Mouse (Mus musculus) R1 (cell line): ENCODE results near the gene Unc13c.

Experiments
- DNase-seq: peaks from one replicate; pipeline ENCODE4 v3.0.0-alpha.2; 2018; ENCODE audit warnings: low read depth, low spot score

Unc13c gene

DNA sequence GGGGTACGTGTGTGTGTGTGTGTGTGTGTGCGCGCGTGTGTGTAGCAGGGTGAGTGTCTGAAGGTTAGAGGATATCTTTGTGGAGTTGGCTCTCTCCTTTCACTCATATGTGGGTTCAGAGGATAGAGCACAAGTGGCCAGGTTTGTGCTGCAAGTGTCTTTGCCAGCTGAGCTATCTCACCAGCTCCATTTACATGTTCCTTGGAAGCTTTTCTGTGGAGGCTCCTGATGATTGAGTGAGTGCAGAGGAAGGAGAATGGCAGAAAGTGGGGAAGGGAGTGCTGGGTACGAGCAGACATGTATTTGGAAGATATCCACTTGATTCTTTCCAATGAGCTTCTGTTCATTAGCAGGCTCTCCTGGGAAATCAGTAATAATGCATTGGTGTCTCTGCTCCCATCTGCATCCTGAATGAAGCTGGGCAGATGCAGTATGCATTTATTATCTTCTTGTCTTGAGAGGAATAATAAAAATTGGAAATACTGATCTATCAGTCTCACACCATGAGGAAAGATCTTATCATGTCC is 86.3 kb downstream of the Unc13c start:
- no peak for DNase-seq

DNA sequence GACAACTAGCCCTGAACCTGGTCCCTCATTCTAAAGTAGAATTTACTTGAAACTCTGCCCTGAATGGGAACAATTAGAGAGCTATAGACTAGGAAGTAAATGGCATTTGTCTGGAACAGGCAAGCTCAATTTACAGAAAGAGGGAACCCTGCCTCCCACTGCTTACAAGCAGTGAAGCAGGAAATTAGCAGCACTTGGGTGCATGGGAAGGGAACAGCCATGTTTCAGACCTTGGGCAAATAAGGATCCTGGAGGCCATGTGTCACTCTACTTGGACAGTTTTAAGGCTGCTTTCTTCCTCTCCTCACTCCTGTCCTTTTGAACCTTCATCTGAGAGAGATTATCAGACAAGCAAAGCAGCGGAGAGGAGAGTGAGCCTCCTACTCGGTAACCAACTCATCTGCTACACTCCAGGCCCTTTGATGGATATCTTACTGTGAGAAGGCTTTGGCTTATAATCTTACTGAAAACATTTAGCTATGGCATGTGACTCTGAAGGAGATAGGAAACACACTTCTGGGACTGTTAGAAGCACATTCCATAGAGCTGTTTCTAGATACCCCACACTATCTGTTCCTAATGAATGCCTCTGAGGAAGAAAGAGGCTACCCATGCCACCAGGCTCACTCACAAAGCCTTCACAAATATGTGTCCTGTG is 101.2 kb downstream of the Unc13c start:
- no peak for DNase-seq

DNA sequence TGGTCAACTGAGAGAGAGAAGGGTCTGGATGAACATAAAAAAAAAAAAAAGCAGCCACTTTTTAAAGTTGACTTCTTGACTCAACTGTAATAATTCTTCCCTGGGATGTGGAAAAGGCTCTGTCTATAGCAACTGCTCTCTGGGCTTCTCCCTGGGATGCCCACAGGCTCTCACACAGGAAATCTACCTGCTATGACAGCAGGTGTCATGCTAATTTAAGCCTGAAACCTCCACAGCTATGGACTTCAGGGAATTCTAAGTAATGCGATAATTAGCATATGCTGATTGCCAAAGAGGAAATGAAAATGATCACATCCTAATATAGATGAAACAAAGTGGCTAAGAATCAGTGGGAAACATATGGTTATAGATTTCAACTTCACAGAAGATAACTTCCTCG is 102.1 kb downstream of the Unc13c start:
- DNase-seq, result no peak

DNA sequence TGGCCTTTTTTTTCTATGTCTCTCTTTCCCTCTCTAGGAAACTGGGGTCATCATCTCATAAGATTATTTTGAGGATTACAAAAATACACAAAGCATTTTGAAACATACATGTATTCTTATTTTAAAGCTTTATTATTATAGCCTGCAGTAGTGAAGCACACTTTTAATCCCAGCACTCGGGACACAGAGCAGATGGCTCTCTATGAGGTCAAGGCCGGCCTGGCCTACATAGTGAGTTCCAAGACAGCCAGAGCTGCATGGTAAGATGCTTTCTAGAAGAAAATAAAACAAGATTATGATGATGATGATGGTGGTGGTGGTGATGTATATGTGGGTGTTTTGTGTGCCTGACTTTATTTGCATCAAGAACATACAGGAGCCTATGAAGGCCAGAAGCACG is 109.3 kb downstream of the Unc13c start:
- DNase-seq, result no peak

DNA sequence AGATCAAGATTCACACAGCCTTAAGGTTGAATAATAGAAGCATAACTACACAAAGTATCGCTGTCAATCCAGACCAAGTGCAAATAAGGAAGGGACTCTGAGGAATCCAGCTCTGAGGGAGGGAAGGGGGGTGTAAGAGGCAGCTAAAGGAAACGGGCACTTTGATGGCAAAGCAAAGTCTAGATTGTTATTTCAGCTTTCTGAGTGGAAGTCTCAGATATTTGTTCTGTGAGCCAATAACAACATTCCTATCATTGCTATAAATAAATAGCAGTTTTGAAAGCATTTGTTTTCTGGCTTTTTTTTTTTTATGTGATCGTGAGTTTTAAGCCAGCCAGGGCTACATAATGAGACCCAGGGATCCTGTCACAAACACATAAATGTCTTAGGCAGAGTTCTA is 114.5 kb downstream of the Unc13c start:
- no peak for DNase-seq

DNA sequence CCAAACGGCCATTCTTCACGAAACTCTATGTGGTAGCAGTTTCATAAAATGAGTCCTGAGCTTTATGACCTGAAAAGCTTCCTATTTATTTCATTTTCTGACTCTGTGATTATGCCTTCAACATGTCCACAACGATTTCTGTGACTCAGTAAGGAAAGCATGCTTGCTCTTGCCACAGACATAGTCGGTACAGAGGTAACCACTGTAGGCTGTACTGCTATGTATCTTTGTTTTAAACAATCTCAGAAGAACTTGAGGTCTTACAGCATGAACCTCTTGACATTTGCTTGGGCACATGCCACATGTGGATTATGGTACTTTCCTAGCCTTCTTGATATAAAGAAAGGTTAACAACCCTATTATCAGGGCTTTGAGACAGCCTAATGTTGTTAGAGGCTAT is 162.1 kb downstream of the Unc13c start:
- DNase-seq, result no peak

DNA sequence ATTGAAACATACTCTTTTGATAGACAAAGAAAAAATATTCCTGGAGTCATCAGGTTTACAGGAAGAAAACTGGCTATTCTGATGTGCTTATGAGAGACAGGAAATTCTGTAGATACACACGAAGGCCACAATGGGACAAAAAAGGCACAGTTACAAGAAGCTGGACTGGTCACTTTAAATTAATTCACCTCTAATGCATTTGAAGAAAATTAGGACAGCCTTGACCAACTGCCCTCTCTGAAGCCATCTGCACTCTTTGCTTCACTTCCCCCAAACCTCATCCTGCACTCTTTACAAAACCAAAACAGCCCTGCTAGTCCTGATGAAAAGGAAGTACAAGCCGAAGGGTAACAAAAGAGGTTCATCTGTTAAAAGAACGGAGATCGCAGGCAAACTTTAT is 194.2 kb downstream of the Unc13c start:
- no peak for DNase-seq

DNA sequence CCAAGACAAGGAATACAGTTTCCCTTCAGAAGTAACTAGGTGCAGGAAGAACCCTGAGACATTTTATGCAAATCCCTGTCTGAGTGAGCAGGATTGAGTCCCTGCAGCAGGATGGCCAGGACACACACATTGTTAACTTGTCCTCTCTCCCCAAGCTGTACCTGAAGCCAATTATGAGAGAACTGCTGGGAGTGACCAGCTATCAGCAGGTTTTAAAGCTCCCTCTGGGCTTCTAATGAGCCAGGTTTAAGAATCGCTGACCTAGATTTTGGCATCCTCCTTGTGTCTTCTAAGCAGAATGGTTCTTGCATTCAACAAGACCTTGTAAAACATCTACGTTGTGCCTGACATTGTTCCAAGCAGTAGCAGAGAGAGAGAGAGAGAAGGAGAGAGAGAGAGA is 213.6 kb downstream of the Unc13c start:
- DNase-seq, result no peak

DNA sequence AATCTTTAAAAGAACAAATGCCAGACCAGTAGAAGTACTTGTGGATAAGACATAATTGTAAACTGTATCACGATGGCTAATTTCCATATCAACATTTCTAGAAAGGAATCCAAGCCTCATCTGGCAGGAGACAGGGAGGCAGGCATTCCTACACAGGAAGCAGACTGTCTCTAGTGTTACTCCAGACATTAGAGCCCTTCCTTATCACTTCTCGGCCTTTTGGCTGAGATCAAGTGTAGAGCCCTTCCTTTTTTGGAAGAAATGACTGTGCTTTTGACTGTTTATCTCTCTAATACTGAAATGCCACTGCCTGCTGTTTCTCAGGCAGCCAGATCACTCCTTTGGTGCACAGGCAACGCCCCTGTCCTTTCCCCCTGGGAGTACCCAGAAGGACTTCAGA is 215.3 kb downstream of the Unc13c start:
- no peak for DNase-seq

DNA sequence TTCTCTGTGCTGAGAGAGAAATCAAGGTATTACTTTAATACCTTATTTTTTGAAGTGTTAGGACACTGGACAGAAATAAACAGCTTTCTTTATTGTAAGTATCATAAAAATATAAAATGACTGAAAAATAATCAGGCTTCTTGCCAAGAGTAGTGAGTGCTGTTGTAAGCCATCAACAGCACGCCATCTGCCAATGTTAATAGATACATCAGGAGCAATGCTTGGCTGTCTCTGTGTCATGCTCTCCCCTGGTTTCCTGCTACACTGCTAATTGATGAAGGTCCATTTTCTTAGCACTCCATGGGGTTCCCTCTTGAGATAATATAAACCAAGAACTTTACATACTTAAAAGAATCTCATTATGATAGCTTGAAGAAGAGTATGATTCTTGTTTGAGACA is 217.4 kb downstream of the Unc13c start:
- no peak for DNase-seq

DNA sequence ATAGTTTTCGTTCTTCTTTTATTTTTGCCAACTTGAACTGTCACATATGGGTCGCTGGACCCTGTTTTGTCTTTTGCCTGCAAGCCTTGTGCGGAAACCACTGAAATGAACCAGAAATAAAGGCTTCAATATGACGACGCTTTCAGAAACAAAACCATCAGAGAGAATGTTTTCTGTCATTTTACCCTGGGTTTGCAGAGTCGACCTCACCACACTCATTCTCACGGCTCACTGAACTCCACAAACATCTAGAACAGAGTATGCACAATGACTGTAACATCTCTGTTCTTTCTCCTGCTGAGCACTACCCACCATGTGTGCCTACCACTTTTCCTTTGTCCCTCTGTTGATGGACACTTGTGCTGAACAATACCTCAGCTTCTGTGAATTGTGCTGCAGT is 234.3 kb downstream of the Unc13c start:
- DNase-seq, result no peak

DNA sequence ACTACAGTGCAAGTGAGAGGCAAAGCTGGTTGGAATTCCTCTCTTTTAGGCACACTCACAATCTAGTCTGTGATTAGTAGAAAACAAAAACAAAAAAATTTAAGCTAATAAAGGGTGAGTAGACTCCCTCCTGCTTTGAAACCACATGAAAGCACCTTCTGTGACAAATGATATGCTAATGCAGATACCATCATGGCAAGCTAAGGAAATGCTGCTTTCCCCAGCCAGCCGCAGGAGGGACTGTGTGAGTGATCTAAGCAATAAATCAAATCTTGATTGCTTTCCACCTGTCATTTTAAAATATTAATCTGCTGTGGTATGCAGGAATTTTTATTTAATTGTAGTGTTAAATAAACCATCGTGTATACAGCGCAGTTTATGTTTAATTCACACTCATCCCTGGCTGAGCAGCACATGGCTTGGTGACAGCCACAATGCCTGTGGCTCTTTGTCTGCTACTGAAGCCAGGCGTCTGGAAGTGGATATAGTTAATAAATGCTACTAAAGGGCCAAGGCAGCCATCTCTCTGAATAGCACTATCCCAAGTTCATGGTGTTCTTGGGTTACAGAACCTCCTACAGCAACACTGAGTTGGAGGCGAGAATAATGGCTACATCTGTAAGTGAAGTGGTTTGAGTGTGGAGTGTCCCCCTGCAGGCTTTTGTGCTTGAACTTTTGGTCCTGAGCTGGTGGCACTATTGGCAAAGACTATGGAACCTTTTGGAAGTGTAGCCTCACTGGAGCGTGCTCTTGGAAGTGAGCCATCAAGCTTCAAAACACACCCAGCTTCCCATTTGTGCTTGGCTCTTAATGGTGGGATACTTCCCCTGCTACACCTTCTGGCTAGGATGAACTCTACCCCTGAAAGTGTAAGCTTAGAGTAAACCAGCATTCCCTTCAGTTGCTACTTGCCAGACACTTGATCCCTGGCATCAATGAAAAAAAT is 242.8 kb downstream of the Unc13c start:
- DNase-seq, result no peak

DNA sequence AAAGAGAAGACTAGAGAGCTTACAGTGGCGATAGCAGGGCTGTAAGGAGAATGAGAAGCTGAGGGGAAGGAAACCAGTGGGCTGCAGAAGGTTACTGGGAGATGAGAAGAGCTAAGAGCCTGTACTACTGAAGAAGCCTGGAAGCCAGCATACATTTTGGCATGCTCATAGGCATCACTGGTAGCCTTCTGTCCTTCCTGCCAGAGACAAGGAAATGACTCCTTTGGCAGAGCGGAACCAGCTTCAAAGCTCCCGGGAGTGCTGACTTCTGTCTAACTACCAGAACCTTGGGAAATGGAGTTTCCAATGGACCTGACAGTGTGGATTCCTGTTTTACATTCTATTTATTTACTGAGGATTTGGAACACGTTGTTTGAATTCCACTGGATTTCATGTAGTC is 244.0 kb downstream of the Unc13c start:
- no peak for DNase-seq

DNA sequence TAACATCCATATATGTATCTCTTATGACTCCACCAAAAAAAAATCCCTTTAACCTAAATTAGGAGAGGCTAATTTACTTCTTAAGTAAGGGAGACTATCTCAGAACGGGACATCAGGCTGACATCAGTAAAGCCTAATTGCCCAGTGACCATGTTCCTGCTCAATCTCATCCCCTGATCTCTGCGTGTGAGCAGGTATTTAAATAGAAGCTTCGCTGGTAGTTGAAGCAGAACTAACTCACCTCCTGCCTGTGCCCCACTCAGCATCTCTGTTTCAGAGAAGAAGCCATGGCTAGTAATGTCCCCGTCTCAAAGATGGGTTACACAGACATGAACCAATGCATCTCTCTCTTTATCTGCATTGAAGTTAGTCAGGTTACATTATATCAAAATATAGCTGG is 255.3 kb downstream of the Unc13c start:
- no peak for DNase-seq

DNA sequence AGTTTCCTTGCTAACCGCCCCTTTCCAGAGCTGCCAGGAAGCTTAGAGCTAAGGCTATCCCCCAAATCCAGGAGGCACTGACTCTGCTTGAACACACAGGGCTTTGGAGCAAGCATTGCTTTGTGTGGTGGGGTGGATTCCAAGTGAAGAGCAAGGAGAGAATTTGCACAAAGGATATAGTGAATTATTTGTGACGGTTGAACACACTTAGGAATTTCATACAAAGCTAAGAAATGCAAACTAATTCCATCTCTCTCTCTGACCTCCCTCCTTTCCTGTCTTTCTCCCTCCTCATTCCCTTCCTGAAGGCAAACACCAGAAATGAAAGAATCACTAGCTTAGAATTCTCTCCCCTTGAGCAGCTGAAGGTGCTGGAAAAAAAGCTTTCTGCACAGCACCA is 271.7 kb downstream of the Unc13c start:
- no peak for DNase-seq

DNA sequence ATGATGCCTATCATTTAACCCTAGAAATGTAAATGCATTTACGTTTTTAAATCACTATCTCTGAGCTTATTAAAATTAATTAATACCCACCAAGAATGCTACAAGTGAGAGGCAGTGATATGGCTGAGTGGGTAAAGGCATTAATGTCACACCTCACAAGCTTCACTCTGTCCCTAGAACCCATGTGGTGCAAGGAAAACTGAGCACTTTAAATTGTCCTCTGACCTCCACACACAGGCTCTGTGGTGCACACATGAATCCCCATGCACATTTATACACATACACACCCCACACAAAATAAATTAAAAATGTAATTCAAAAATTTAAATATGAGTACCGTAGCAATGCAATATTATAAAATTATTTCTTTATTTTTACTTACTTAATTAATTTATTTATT is 287.2 kb downstream of the Unc13c start:
- DNase-seq, result no peak

DNA sequence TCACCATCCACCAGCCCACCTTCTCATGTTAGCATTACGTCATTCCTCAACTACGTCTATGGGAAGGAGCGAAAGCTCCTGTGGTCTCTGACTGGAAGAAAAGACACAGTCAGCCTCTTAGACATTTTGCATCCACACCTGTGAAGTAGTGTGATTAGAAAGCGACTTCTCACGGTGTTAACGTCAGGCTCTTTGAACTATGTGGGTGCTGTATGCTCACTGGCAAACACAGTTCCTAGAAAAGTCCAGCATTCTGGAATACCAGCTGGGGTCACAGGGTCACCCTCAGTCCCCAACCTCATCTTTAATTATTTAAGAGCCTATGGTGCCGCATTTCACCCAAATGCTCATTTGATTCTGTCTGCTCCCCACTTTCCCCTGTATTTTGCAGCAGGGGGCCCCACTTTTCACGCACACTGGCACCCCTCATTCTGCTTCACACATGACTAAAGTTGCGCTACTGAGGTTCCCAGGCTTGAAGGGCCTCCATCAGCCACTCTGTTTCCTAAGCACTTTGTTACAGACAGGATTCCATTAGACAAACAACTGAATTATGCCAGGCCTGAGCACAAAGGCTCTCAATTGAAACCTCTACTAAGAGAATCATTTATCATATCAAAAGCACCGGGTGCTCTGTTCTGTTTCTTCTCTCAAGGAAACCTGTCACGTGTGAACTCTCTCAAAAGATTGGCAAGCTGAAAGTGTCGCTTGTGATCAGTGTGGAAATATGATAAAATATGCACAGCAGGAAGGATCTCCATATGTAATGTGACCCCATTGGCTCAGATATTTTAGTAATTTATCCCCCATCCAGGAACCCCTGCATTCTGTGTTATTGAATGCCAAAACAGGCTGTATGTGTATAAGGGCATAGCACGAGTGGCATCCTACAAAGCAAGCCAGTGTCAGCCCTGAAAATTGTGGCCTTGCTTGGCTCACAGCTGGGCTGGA is 287.9 kb downstream of the Unc13c start:
- DNase-seq, result no peak

DNA sequence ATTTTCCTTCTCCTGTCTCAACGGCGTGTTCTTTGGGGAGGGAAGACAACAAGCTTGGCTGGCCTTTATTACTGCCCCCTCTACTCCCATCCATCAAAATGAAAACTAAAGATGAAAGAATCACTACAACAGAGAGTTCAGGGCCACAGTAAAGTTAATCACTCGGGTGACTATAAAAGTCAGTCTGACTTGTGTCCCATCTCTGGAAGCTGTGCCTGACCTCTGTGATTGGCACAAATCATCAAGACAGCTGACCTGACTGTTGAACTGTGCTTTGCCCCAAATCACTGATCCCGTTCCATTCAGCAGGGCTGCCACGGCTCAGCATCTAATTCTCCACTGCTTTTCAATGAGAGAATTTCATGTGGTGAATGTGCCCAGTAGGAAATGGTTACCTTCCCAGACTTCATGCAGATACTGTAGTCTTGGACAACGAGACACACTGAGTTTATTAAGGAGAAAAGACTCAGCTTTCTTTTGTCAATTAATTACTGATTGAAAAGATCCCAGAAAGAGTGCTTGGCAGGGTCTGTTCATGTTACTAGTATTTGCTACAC is 297.0 kb downstream of the Unc13c start:
- DNase-seq, result no peak

DNA sequence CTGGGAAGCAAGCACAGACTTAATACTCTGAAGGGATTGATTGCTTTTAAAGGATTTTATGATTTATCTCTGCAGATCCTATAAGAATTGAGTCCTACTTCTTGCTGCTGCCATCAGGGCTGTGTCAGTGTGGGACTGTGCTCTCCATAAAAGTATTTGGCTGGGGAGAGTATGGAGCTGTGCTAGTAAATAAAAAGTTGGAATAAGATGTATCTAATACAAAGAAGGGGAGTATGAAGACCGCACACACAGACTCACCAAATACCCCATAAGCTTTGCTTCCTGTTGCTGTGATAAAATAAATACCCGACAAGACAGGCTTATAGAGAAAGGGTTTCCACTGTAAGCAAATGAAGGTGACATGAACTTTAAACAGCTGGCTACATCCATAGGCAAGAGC is 298.7 kb downstream of the Unc13c start:
- DNase-seq, result no peak

DNA sequence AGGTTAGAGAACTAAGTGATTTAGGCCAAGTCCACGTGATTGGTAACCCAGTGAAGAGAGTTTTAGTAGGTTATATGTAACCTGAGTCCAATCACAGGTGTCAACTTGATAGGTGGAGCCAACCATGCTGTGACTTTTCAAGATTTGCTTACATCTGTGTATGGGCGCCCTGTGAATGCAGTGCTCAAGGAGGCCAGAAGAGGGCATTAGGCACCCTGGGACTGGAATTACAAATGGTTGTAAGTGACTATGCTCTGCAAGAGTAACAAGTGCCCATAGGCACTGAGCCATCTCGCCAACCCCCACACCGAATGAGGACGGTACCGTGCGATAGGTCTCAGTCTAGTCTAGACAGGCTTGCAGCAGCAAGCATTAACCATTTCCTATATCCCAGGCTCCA is 305.9 kb downstream of the Unc13c start:
- peak; percentile 55 for DNase-seq

DNA sequence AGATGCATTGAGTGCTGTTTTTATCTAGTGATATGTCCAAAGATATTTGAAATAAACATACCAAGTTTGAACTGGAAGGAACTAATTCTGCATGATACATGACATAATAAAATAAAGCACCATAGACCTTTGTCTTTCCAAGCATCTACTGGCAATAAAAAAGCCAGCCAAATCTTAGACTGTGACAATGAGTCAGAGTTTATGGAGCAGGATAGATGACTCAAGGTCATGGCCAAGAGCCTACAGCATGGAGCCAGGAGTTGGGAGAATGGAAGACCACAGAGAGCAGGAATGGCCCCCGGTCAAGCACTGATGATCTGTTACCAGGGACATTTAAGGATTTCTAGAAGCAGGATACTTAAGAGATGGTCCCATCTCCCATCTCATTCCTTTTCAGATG is 319.7 kb downstream of the Unc13c start:
- no peak for DNase-seq

DNA sequence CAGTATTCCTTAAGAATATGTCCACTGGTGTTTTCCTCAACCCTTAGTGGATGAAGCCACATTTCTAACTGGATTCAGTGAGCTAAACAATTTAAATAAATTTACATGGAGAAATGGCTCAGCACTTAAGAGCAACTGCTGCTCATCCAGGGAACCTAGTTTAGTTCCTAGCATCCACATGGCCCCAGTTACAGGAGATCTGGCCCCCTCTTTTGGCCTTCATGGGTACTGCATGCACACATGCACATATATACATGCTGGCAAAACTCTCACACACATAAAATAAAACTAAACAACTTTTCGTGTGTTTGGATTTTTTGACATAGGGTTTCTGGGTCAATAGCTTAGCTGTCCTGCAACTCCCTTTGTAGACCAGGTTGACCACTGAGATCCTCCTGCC is 330.6 kb downstream of the Unc13c start:
- DNase-seq, result peak; percentile 52
